Mouse (Mus musculus) testis, adult 2 months (tissue): Measurements from ENCODE around the gene Klre1. TPM values are rescaled to one million over a fixed set of nuclear protein-coding genes. Genes with fewer than 3 reads are reported as not detected.
"Not testable (repeated sequence)": the region's sequence is repeated elsewhere in the genome, so short reads cannot be mapped to it uniquely, and the experiment has no call there.

Experiments
- H3K27ac ChIP-seq: fragments of 200-500 bp; 2 replicates; pipeline ENCODE4 v1.5.1; 2012; ENCODE audit warnings: low read depth, low read length; ENCODE audit not compliant: control insufficient read depth, insufficient read depth
- H3K27me3 ChIP-seq: fragments of 200-500 bp; 2 replicates; pipeline ENCODE4 v1.6.1; 2012; ENCODE audit warnings: mild to moderate bottlenecking, low read length, moderate library complexity; ENCODE audit not compliant: control insufficient read depth, insufficient read depth
- H3K36me3 ChIP-seq: fragments of 200-500 bp; 2 replicates; pipeline ENCODE4 v1.6.1; 2012; ENCODE audit warnings: mild to moderate bottlenecking, low read length; ENCODE audit not compliant: control insufficient read depth, insufficient read depth
- H3K4me1 ChIP-seq: fragments of 200-500 bp; 2 replicates; pipeline ENCODE4 v1.6.1; 2012; ENCODE audit warnings: low read length; ENCODE audit not compliant: control insufficient read depth, insufficient read depth
- H3K4me3 ChIP-seq: fragments of 200-500 bp; 2 replicates; pipeline ENCODE4 v1.5.1; 2012; ENCODE audit warnings: low read depth, mild to moderate bottlenecking, low read length, moderate library complexity, mixed read lengths; ENCODE audit not compliant: control insufficient read depth
- CTCF ChIP-seq: fragments of 200-500 bp; IDR thresholded peaks from 2 replicates; pipeline ENCODE4 v1.5.1; 2012; ENCODE audit warnings: low read depth, mild to moderate bottlenecking, inconsistent platforms, low read length, moderate library complexity; ENCODE audit not compliant: control insufficient read depth, insufficient read depth, insufficient replicate concordance
- POLR2A ChIP-seq: fragments of 200-500 bp; IDR thresholded peaks from 2 replicates; pipeline ENCODE4 v1.6.1; 2012; ENCODE audit warnings: low read depth, mild to moderate bottlenecking, inconsistent platforms, low read length, moderate library complexity; ENCODE audit not compliant: control insufficient read depth
- polyA plus RNA-seq: library from polyadenylated mRNA; depleted of rRNA; stranded (reverse); fragments of >200 nt; gene quantifications from 2 replicates; pipeline ENCODE4 v1.2.3, GENCODE M21; 2012; rRNA removed

Klre1 gene
- polyA plus RNA-seq, 1 experiment = 0.14 TPM

- Histone ChIP-seq H3K27ac (no peak overlapping the region), H3K36me3 (no peaks in the 10 kb centered on the region), H3K4me1 (no peaks in the 10 kb centered on the region), H3K4me3 (no peak overlapping the region), H3K27me3 (no peaks in the 10 kb centered on the region)
- TF ChIP-seq POLR2A (no peak), CTCF (no peak)
Observed at GRCm38 (mm10) chr6:129583014-129583413, 5.3 kb downstream of the Klre1 start.

- TF ChIP-seq POLR2A (no peak), CTCF (no peak)
- Histone ChIP-seq H3K4me3 (no peak within 1 kb of the TSS), H3K36me3 (no peaks in the 10 kb centered on the region), H3K27ac (no peak within 1 kb of the TSS), H3K27me3 (no peaks in the 10 kb centered on the region), H3K4me1 (no peaks in the 10 kb centered on the region)
Observed at GRCm38 (mm10) chr6:129591508-129591907, 13.8 kb downstream of the Klre1 start, which contains the start of gene Klrd1. TSS of gene Klrd1 (plus strand) at chr6:129591782.

GRCm38 (mm10) chr6:129608372-129608771 is 30.7 kb downstream of the Klre1 start:
- TF ChIP-seq POLR2A (no peak), CTCF (no peak)
- no peak overlapping the region for H3K4me3 ChIP-seq
- no peaks in the 10 kb centered on the region for H3K27me3 ChIP-seq
- H3K36me3 ChIP-seq = no peaks in the 10 kb centered on the region
- H3K27ac ChIP-seq = no peak overlapping the region
- H3K4me1 ChIP-seq = no peaks in the 10 kb centered on the region

- Histone ChIP-seq H3K36me3 (no peaks in the 10 kb centered on the region), H3K4me3 (no peak within 1 kb of the TSS), H3K27me3 (no peaks in the 10 kb centered on the region), H3K4me1 (no peaks in the 10 kb centered on the region), H3K27ac (no peak within 1 kb of the TSS)
- TF ChIP-seq CTCF (no peak), POLR2A (no peak)
Observed at GRCm38 (mm10) chr6:129623735-129624134, 46.0 kb downstream of the Klre1 start, which contains the start of gene Klrk1. TSS of gene Klrk1 (minus strand) at chr6:129623864.

GRCm38 (mm10) chr6:129631046-129631445 is 53.3 kb downstream of the Klre1 start:
- not testable (repeated sequence) for H3K4me1 ChIP-seq, H3K27ac ChIP-seq, H3K4me3 ChIP-seq, H3K27me3 ChIP-seq, H3K36me3 ChIP-seq

Other genes with a start within 250 kb of the Klre1 start
- gene 4922502D21Rik, start 246.1 kb upstream of the Klre1 start, polyA plus RNA-seq = 661 and 905 TPM in 2 replicates
- 0.21 and 0.28 TPM in 2 replicates for gene Clec12a, start 235.2 kb upstream of the Klre1 start, polyA plus RNA-seq
- 3.6 and 7.1 TPM in 2 replicates for gene Clec12b, start 192.0 kb upstream of the Klre1 start, polyA plus RNA-seq
- gene Clec1b, start 180.6 kb upstream of the Klre1 start, polyA plus RNA-seq = 0.04 TPM in 1 of 2 replicates, not detected in the other
- gene Clec9a, start 169.0 kb upstream of the Klre1 start, polyA plus RNA-seq = 0.06 TPM in 1 of 2 replicates, not detected in the other
- gene Clec1a, start 125.9 kb upstream of the Klre1 start, polyA plus RNA-seq = 0.02 TPM in 1 of 2 replicates, not detected in the other
- 0.06 and 0.12 TPM in 2 replicates for gene Olr1, start 70.7 kb upstream of the Klre1 start, polyA plus RNA-seq
- not detected in 2 replicates for gene Tmem52b, start 65.3 kb upstream of the Klre1 start, polyA plus RNA-seq
- 279 and 296 TPM in 2 replicates for gene Gabarapl1, start 44.7 kb upstream of the Klre1 start, polyA plus RNA-seq
- gene Klrd1, start 13.9 kb downstream of the Klre1 start, polyA plus RNA-seq = not detected in 2 replicates
- gene Klrk1, start 46.0 kb downstream of the Klre1 start, polyA plus RNA-seq = not detected in 2 replicates
- not detected in 2 replicates for gene Klrc3, start 65.4 kb downstream of the Klre1 start, polyA plus RNA-seq
- not detected in 2 replicates for gene Klrc2, start 82.8 kb downstream of the Klre1 start, polyA plus RNA-seq
- not detected in 2 replicates for gene Klrc1, start 101.1 kb downstream of the Klre1 start, polyA plus RNA-seq
- gene Klri1, start 139.2 kb downstream of the Klre1 start, polyA plus RNA-seq = not detected in 2 replicates
- gene Klri2, start 162.6 kb downstream of the Klre1 start, polyA plus RNA-seq = not detected in 2 replicates
- not detected in 2 replicates for gene Gm156, start 206.4 kb downstream of the Klre1 start, polyA plus RNA-seq